Mouse (Mus musculus) intestine, postnatal 0 days (tissue): Measurements from ENCODE around the gene Nr2f6. TPM values are rescaled to one million over a fixed set of nuclear protein-coding genes. Genes with fewer than 3 reads are reported as not detected.

Experiments used
- ATAC-seq: fragments of 200-750 bp; cut with Nextera tagmentation; 2 replicates; pipeline ENCODE4 v1.8.0; 2017; ENCODE audit warnings: mild to moderate bottlenecking, moderate TSS enrichment, moderate library complexity
- H3K27ac ChIP-seq: fragments of 300-500 bp; sonication (generic); 2 replicates; pipeline ENCODE4 v1.5.1; 2014; ENCODE audit warnings: mild to moderate bottlenecking, low read depth, low read length, moderate library complexity
- H3K27me3 ChIP-seq: fragments of 300-500 bp; sonication (generic); replicated peaks from 2 replicates; pipeline ENCODE4 v1.6.1; 2014; ENCODE audit warnings: low read length, mixed read lengths; ENCODE audit not compliant: control insufficient read depth, insufficient read depth
- H3K36me3 ChIP-seq: fragments of 300-500 bp; sonication (generic); 2 replicates; pipeline ENCODE4 v1.6.1; 2014; ENCODE audit warnings: mild to moderate bottlenecking, moderate library complexity; ENCODE audit not compliant: control insufficient read depth, insufficient read depth
- H3K4me1 ChIP-seq: fragments of 300-500 bp; sonication (generic); replicated peaks from 2 replicates; pipeline ENCODE4 v1.6.1; 2014; ENCODE audit warnings: antibody characterized with exemption, low read length, mixed read lengths; ENCODE audit not compliant: control insufficient read depth, insufficient read depth
- H3K4me2 ChIP-seq: fragments of 300-500 bp; sonication (generic); replicated peaks from 2 replicates; pipeline ENCODE4 v1.6.1; 2014; ENCODE audit warnings: low read depth, mild to moderate bottlenecking, moderate library complexity
- H3K4me3 ChIP-seq: fragments of 300-500 bp; sonication (generic); 2 replicates; pipeline ENCODE4 v1.5.1; 2014; ENCODE audit warnings: low read depth, low read length
- H3K9ac ChIP-seq: fragments of 300-500 bp; sonication (generic); 2 replicates; pipeline ENCODE4 v1.6.1; 2014; ENCODE audit warnings: mild to moderate bottlenecking, low read depth, low read length
- H3K9me3 ChIP-seq: fragments of 300-500 bp; sonication (generic); 2 replicates; pipeline ENCODE4 v1.6.1; 2016; ENCODE audit warnings: mixed run types; ENCODE audit not compliant: control insufficient read depth
- CTCF ChIP-seq: sonication (generic); IDR thresholded peaks from 2 replicates; pipeline ENCODE4 v1.5.1; 2016; ENCODE audit warnings: low read depth, mild to moderate bottlenecking, control low read depth, antibody characterized with exemption, moderate library complexity
- WGBS: fragments of 180-500 bp; shearing (Covaris S2); extraction: QIAGEN DNeasy Blood & Tissue Kit; methylation state at CpG from one replicate; pipeline ENCODE4 v1.1.7; 2014; 5-methylcytosine and 5-hydroxymethylcytosine counted together
- polyA plus RNA-seq: library from polyadenylated mRNA; unstranded; fragments of >200 nt; fragmentation: Nextera tagmentation; extraction: Ambion mirVana; gene quantifications from 2 replicates; pipeline ENCODE4 v1.2.1, GENCODE M21; 2015

The Nr2f6 gene
- polyA plus RNA-seq, 1 experiment from 2014 or later, result 58.5 TPM

GRCm38 (mm10) chr8:71371236-71371848 is 10.4 kb downstream of the Nr2f6 start, which contains the start of gene Ocel1:
Ocel1 (plus strand) TSS chr8:71371298.
- Histone ChIP-seq H3K27me3 (no peaks in the 10 kb centered on the region), H3K36me3 (peaks cover 39% of the 10 kb centered on the region), H3K4me2 (peak within 1 kb of the TSS; percentile 60), H3K4me3 (peak within 1 kb of the TSS; percentile 55), H3K4me1 (peaks cover 9% of the 10 kb centered on the region; the same call in 1 of the 2 replicates), H3K9me3 (no peaks in the 10 kb centered on the region), H3K27ac (peak within 1 kb of the TSS; percentile 78), H3K9ac (peak within 1 kb of the TSS; percentile 57)
- WGBS, result under 1% methylated on average over 61 of the region's 68 CpGs
- ATAC-seq, result peak; percentile 89
- peak; percentile 100 for TF ChIP-seq CTCF

- H3K4me3 ChIP-seq, result peak overlapping the region; percentile 55
- peaks cover 4% of the 10 kb centered on the region; the same call in 1 of the 2 replicates for H3K4me1 ChIP-seq
- no peaks in the 10 kb centered on the region for H3K27me3 ChIP-seq
- TF ChIP-seq CTCF, result no peak
- H3K9ac ChIP-seq, result no peak overlapping the region; the same call in 1 of the 2 replicates
- H3K9me3 ChIP-seq, result no peaks in the 10 kb centered on the region
- H3K27ac ChIP-seq, result peak overlapping the region; percentile 78; the same call in 1 of the 2 replicates
- 14% methylated on average over 5 of the region's 5 CpGs for WGBS
- peaks cover 39% of the 10 kb centered on the region for H3K36me3 ChIP-seq
- no peak for ATAC-seq
- H3K4me2 ChIP-seq, result peak overlapping the region; percentile 60
These were observed 11.0 kb downstream of the Nr2f6 start for GRCm38 (mm10) chr8:71370711-71371235.

GRCm38 (mm10) chr8:71369040-71369718 is 12.6 kb downstream of the Nr2f6 start:
- H3K36me3 ChIP-seq, result peaks cover 24% of the 10 kb centered on the region; the same call in 1 of the 2 replicates
- no peak for ATAC-seq
- H3K4me2 ChIP-seq, result no peak overlapping the region
- H3K9me3 ChIP-seq, result no peaks in the 10 kb centered on the region
- no peak overlapping the region for H3K4me3 ChIP-seq
- WGBS, result 94% methylated on average over 10 of the region's 10 CpGs
- H3K27ac ChIP-seq, result no peak overlapping the region
- no peaks in the 10 kb centered on the region for H3K4me1 ChIP-seq
- H3K27me3 ChIP-seq, result no peaks in the 10 kb centered on the region
- H3K9ac ChIP-seq, result no peak overlapping the region
- no peak for TF ChIP-seq CTCF

GRCm38 (mm10) chr8:71368366-71368765 is 13.4 kb downstream of the Nr2f6 start:
- Histone ChIP-seq H3K36me3 (peaks cover 21% of the 10 kb centered on the region; the same call in 1 of the 2 replicates), H3K4me2 (no peak overlapping the region), H3K9ac (no peak overlapping the region), H3K9me3 (no peaks in the 10 kb centered on the region), H3K4me3 (no peak overlapping the region), H3K27me3 (no peaks in the 10 kb centered on the region), H3K27ac (no peak overlapping the region), H3K4me1 (no peaks in the 10 kb centered on the region)
- TF ChIP-seq CTCF, result no peak
- ATAC-seq, result no peak

GRCm38 (mm10) chr8:71367529-71368176 is 14.1 kb downstream of the Nr2f6 start:
- H3K4me1 ChIP-seq, result no peaks in the 10 kb centered on the region
- WGBS, result 38% methylated on average over 17 of the region's 17 CpGs
- H3K4me3 ChIP-seq, result peak overlapping the region; percentile 53
- H3K9me3 ChIP-seq, result no peaks in the 10 kb centered on the region
- peak overlapping the region; percentile 77 for H3K27ac ChIP-seq
- H3K36me3 ChIP-seq, result peaks cover 15% of the 10 kb centered on the region; the same call in 1 of the 2 replicates
- no peaks in the 10 kb centered on the region for H3K27me3 ChIP-seq
- TF ChIP-seq CTCF, result no peak
- peak overlapping the region; percentile 41 for H3K9ac ChIP-seq
- no peak for ATAC-seq
- peak overlapping the region; percentile 92 for H3K4me2 ChIP-seq
